Mouse (Mus musculus) ES-Bruce4 (cell line): ENCODE measurements at regions not wholly inside any gene's neighbourhood (a gene's known extent, or its start where the extent isn't known, plus 50 kb on each side); places are given as distances from the start of the nearest gene placed in this dataset.

Source experiments
- H3K27ac ChIP-seq: 2 replicates; pipeline ENCODE4 v1.5.1; 2012; ENCODE audit warnings: low read length, inconsistent platforms; ENCODE audit not compliant: insufficient read depth
- H3K27me3 ChIP-seq: 2 replicates; pipeline ENCODE4 v1.6.1; 2012; ENCODE audit warnings: mild to moderate bottlenecking, low read length, inconsistent platforms; ENCODE audit not compliant: control insufficient read depth, poor library complexity, insufficient read depth, severe bottlenecking
- H3K36me3 ChIP-seq: 2 replicates; pipeline ENCODE4 v1.6.1; 2012; ENCODE audit warnings: inconsistent platforms, mild to moderate bottlenecking, low read length, moderate library complexity; ENCODE audit not compliant: control insufficient read depth, poor library complexity, insufficient read depth, severe bottlenecking
- H3K4me1 ChIP-seq: one replicate; pipeline ENCODE4 v1.8.1; 2011; ENCODE audit warnings: low read length; ENCODE audit not compliant: control insufficient read depth, insufficient read depth
- H3K4me3 ChIP-seq: 2 replicates; pipeline ENCODE4 v1.5.1; 2011; ENCODE audit warnings: low read depth, mild to moderate bottlenecking, low read length
- H3K9ac ChIP-seq: 2 replicates; pipeline ENCODE4 v1.6.1; 2012; ENCODE audit warnings: low read depth, mild to moderate bottlenecking, inconsistent platforms; ENCODE audit not compliant: poor library complexity, severe bottlenecking
- H3K9me3 ChIP-seq: replicated peaks from 2 replicates; pipeline ENCODE4 v1.6.1; 2012; ENCODE audit warnings: mild to moderate bottlenecking, low read length, inconsistent platforms; ENCODE audit not compliant: control insufficient read depth, poor library complexity, insufficient read depth, severe bottlenecking
- CTCF ChIP-seq: IDR thresholded peaks from one replicate; pipeline ENCODE4 v1.8.1; 2011; ENCODE audit warnings: low read depth, low read length
- EP300 ChIP-seq: IDR thresholded peaks from 2 replicates; pipeline ENCODE4 v1.6.1; 2011; ENCODE audit warnings: low read depth, low read length; ENCODE audit not compliant: insufficient read depth
- POLR2A ChIP-seq: IDR thresholded peaks from one replicate; pipeline ENCODE4 v1.8.1; 2011; ENCODE audit warnings: low read length; ENCODE audit not compliant: insufficient read depth

DNA sequence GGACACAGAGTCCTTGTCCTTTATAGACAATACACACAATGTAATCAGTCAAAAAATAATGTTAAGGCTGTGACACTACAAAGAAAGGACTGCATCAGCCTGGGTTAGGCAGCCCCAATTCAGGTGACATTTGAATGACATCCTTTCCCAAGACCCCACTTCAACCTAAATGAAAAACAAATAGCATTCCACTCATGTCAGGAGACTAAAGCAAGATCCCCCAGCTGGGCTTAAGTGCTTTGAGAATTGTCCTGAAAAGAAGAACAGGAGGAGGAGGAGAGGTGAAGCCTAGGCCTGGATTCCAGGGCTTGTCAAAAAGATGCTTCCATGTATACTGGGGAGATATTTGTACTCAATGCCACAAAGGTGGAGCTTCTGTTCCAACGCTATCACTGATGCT is 594.7 kb upstream of the Adamts9 start:
- H3K27me3 ChIP-seq = no peaks in the 10 kb centered on the region
- TF ChIP-seq CTCF (no peak), EP300 (no peak), POLR2A (no peak)
- H3K9me3 ChIP-seq = no peaks in the 10 kb centered on the region
- H3K4me3 ChIP-seq = no peak overlapping the region
- H3K4me1 ChIP-seq = no peaks in the 10 kb centered on the region
- no peaks in the 10 kb centered on the region for H3K36me3 ChIP-seq
- H3K9ac ChIP-seq = no peak overlapping the region
- no peak overlapping the region for H3K27ac ChIP-seq

DNA sequence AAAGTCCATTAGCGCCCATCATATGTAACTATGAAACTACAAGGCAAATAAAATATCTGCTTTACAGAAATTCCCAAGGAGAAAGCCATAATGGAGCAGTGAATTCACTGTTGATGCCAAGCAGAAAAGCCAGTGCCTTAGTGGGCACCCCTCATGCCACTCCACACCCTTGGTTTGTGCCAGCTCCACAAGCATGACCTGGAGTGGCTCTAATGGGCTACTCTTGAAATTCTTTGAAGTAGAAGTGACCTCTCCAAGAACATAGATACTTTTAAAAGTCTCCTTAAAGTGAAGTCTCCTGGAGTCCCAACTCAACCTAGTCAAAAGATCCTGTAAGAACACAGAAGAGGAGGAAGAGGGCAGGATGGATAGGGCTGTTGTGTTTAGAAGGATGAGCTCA is 593.8 kb upstream of the Adamts9 start:
- H3K27me3 ChIP-seq = no peaks in the 10 kb centered on the region
- H3K27ac ChIP-seq = no peak overlapping the region
- no peak overlapping the region for H3K9ac ChIP-seq
- H3K4me1 ChIP-seq = no peaks in the 10 kb centered on the region
- TF ChIP-seq CTCF (no peak), POLR2A (no peak), EP300 (no peak)
- H3K36me3 ChIP-seq = no peaks in the 10 kb centered on the region
- H3K9me3 ChIP-seq = no peaks in the 10 kb centered on the region
- H3K4me3 ChIP-seq = no peak overlapping the region

DNA sequence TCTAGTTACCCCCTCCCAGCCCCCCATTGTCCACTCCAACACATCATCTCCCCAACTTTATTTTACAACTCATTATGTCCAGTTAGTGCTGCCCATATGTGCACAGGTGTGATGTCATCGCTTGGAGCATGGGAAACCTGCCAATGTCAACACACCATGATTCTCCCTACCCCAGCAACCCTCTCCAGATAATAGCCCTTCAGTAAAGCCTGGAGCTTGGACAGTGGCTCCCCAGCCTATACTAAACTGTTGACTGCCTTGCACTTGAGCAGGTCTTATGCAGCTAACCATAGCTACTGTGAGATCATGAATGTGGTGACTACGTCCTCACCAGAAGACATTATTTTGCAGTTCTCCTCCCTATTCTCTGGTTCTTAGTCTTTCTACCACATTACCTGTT is 570.5 kb upstream of the Adamts9 start:
- Histone ChIP-seq H3K27me3 (no peaks in the 10 kb centered on the region), H3K4me3 (no peak overlapping the region), H3K4me1 (no peaks in the 10 kb centered on the region), H3K36me3 (no peaks in the 10 kb centered on the region), H3K9ac (no peak overlapping the region), H3K9me3 (no peaks in the 10 kb centered on the region), H3K27ac (no peak overlapping the region)
- TF ChIP-seq POLR2A (no peak), CTCF (no peak), EP300 (no peak)

DNA sequence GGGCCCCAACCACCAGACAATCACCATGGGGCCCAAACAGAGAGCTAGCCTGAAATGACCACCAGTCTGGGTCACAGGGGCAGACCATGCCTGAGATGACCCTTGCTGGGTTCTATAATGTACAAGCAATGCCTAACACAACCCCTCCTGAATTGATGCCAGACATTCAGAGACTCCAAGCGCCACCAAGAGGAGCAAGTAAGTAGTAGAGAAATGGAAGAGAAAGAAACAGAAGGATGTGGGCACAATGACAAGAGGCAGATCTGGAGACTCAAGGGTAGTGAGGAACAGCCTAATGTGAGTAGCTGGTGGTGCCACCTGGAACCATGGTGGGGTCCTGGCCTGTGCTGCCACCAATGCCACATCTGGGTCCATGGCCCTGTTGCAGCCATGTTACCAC is 566.6 kb upstream of the Adamts9 start:
- H3K27ac ChIP-seq = no peak overlapping the region
- H3K36me3 ChIP-seq = no peaks in the 10 kb centered on the region
- TF ChIP-seq EP300 = no peak
- no peak for TF ChIP-seq POLR2A
- TF ChIP-seq CTCF = no peak
- no peaks in the 10 kb centered on the region for H3K4me1 ChIP-seq
- no peaks in the 10 kb centered on the region for H3K9me3 ChIP-seq
- H3K27me3 ChIP-seq = no peaks in the 10 kb centered on the region
- no peak overlapping the region for H3K9ac ChIP-seq
- H3K4me3 ChIP-seq = no peak overlapping the region

DNA sequence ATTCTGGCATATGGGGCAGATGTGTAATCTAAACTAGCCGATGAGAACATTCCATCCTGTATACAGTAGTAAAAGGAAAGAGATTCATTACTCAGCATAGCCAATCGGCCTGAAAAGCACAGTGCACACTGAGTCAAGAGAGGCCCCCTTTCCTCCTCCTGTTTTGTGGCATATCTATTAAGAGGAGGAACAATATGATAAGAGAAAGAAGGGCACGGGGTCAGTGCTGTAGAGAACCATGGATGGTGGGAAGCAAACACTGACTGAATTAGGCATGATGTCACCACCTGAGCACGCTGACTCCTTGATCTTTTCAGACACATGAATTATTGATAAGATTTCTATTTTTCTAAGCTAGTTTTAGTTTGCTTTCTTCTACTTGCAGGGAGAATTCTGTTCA is 554.5 kb upstream of the Adamts9 start:
- Histone ChIP-seq H3K36me3 (no peaks in the 10 kb centered on the region), H3K27ac (no peak overlapping the region), H3K9ac (no peak overlapping the region), H3K27me3 (no peaks in the 10 kb centered on the region), H3K9me3 (no peaks in the 10 kb centered on the region), H3K4me1 (no peaks in the 10 kb centered on the region), H3K4me3 (no peak overlapping the region)
- TF ChIP-seq POLR2A = no peak
- no peak for TF ChIP-seq EP300
- TF ChIP-seq CTCF = no peak

DNA sequence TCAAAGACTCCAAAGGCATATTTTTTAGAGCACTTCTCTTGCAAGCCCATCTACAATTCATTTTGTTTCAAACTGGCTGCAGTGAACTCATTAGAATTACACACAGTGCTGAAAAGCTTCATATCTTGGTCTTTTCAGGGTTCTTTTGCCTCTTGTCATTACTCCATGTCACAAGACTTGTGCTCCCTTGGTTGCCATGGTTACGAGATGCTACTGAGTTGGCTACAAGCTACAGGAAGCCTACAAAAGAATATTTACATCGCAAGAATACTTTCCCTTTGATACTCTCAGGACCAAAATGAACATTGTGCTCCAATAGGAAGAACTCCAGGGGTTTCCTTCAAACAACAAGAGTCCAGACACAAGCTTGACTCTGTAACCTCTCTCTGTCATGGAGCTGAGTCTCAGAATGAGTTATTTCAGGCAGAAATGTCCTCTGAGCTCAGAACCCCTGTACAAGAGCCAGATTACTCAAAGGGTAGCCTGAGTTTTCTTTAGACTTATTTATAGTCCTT is 545.2 kb upstream of the Adamts9 start:
- no peaks in the 10 kb centered on the region for H3K9me3 ChIP-seq

More for the DNA sequence above, 545.2 kb upstream of the Adamts9 start:
- Histone ChIP-seq H3K4me3 (no peak overlapping the region), H3K36me3 (no peaks in the 10 kb centered on the region), H3K27me3 (no peaks in the 10 kb centered on the region), H3K9ac (no peak overlapping the region), H3K4me1 (no peaks in the 10 kb centered on the region), H3K27ac (no peak overlapping the region)
- TF ChIP-seq POLR2A (no peak), EP300 (no peak), CTCF (no peak)
